ENCODE assay signal across 9 mouse cellular contexts in genomic region chr13:36019309-36020274, GRCm38 (mm10).
A peak's percentile ranks its signal among the peaks of the same experiment; 100 is the strongest.
DNase-seq lines count a peak whose midpoint lies in the region; ATAC-seq and TF ChIP-seq lines count a peak whose summit lies in the region.
"Had no signal": no experiment of that assay in that cellular context is flagged by ENCODE, and none has a peak within 500 bp of the region (broad histone marks: within the 10 kb centered on the region; RNA-seq: fewer than 3 reads in every experiment).

No protein-coding gene starts in this region.

- H3K27me3 ChIP-seq in heart, adult 2 months (ENCODE audit: control insufficient read depth, insufficient read depth, low read length) = no peaks in the 10 kb centered on the region
- no peaks in the 10 kb centered on the region for H3K27me3 ChIP-seq in heart, embryonic 12.5 days (replicated peaks)
- H3K27me3 ChIP-seq in forebrain, embryonic 16.5 days (replicated peaks; ENCODE audit: control insufficient read depth, insufficient read depth, low read length) = no peaks in the 10 kb centered on the region
- no peaks in the 10 kb centered on the region for H3K27me3 ChIP-seq in intestine, postnatal 0 days (replicated peaks; ENCODE audit: control insufficient read depth, insufficient read depth, low read length)
- H3K27me3 ChIP-seq in midbrain, embryonic 11.5 days (ENCODE audit: control insufficient read depth, insufficient read depth, low read length) = no peaks in the 10 kb centered on the region
- H3K27me3 ChIP-seq in spleen, adult 2 months (ENCODE audit: control insufficient read depth, insufficient read depth, low read length) = no peaks in the 10 kb centered on the region

- no peak for DNase-seq in heart, adult 2 months
- peak; percentile 70 to 77 for DNase-seq in cerebellum, adult 18-20 months
- peak; percentile 55 to 84 for DNase-seq in left cerebral cortex, adult 9 months (ENCODE audit: low spot score in 2 of 2)
- DNase-seq in midbrain, embryonic 11.5 days (ENCODE audit: low spot score, missing footprints) = peak; percentile 99
- DNase-seq in spleen, adult 2 months (ENCODE audit: low read depth in 1 of 2, low spot score in 2 of 2) = peak; percentile 33 to 58

- H3K9me3 ChIP-seq in heart, embryonic 12.5 days (replicated peaks) = no peaks in the 10 kb centered on the region
- H3K9me3 ChIP-seq in forebrain, embryonic 16.5 days (ENCODE audit: control insufficient read depth, low read length) = no peaks in the 10 kb centered on the region
- no peaks in the 10 kb centered on the region for H3K9me3 ChIP-seq in intestine, postnatal 0 days (ENCODE audit: control insufficient read depth)
- H3K9me3 ChIP-seq in midbrain, embryonic 11.5 days (ENCODE audit: control insufficient read depth, low read length) = no peaks in the 10 kb centered on the region

- no peak for TF ChIP-seq POLR2A in heart, adult 2 months (IDR thresholded peaks at IDR 0.05; ENCODE audit: insufficient read depth, low read depth, low read length)
- no peak for TF ChIP-seq POLR2A in spleen, adult 2 months (IDR thresholded peaks at IDR 0.05; ENCODE audit: low read depth, low read length)

- H3K4me3 ChIP-seq in heart, adult 2 months = no peak overlapping the region
- no peak overlapping the region for H3K4me3 ChIP-seq in heart, embryonic 12.5 days
- H3K4me3 ChIP-seq in forebrain, embryonic 16.5 days (replicated peaks; ENCODE audit: low read length) = no peak overlapping the region
- H3K4me3 ChIP-seq in intestine, postnatal 0 days (ENCODE audit: low read depth, low read length) = no peak overlapping the region
- no peak overlapping the region for H3K4me3 ChIP-seq in midbrain, embryonic 11.5 days (ENCODE audit: low read depth, low read length)
- no peak overlapping the region for H3K4me3 ChIP-seq in spleen, adult 2 months (ENCODE audit: extremely low read depth, insufficient read depth, insufficient read length)
- H3K4me3 ChIP-seq: myocyte had no signal

- WGBS in heart, adult 2 months = 59% methylated on average over 10 of the region's 10 CpGs
- WGBS in heart, embryonic 12.5 days = 59% methylated on average over 10 of the region's 10 CpGs
- 46% methylated on average over 10 of the region's 10 CpGs for WGBS in forebrain, embryonic 16.5 days
- WGBS in intestine, postnatal 0 days = 60% methylated on average over 10 of the region's 10 CpGs
- 57% methylated on average over 10 of the region's 10 CpGs for WGBS in midbrain, embryonic 11.5 days
- WGBS in spleen, adult 2 months = 80% methylated on average over 10 of the region's 10 CpGs

- H3K79me2 ChIP-seq in heart, adult 2 months (replicated peaks; ENCODE audit: control insufficient read depth, insufficient read depth, low read length) = no peaks in the 10 kb centered on the region

- H3K9ac ChIP-seq in heart, adult 2 months (ENCODE audit: low read depth, low read length) = no peak overlapping the region
- H3K9ac ChIP-seq in heart, embryonic 12.5 days = no peak overlapping the region
- peak overlapping the region; percentile 23; the same call in 1 of the 2 replicates for H3K9ac ChIP-seq in forebrain, embryonic 16.5 days (replicated peaks; ENCODE audit: low read depth, low read length)
- H3K9ac ChIP-seq in intestine, postnatal 0 days (ENCODE audit: low read depth, low read length) = no peak overlapping the region
- no peak overlapping the region for H3K9ac ChIP-seq in midbrain, embryonic 11.5 days (ENCODE audit: low read length)

- TF ChIP-seq EP300 in heart, adult 2 months (IDR thresholded peaks at IDR 0.05; ENCODE audit: insufficient read depth, low read depth, low read length) = 0 out of 2 replicates have a peak, but pooled peaks have one; percentile 13

- no peak overlapping the region for H3K27ac ChIP-seq in heart, adult 2 months
- H3K27ac ChIP-seq in heart, embryonic 12.5 days (ENCODE audit: poor library complexity, severe bottlenecking) = no peak overlapping the region
- peak overlapping the region; percentile 1; the same call in 1 of the 2 replicates for H3K27ac ChIP-seq in forebrain, embryonic 16.5 days (ENCODE audit: low read length)
- H3K27ac ChIP-seq in intestine, postnatal 0 days (ENCODE audit: low read depth, low read length) = no peak overlapping the region
- H3K27ac ChIP-seq in midbrain, embryonic 11.5 days (ENCODE audit: low read depth, low read length) = peak overlapping the region; percentile 31; the same call in 1 of the 2 replicates
- no peak overlapping the region for H3K27ac ChIP-seq in spleen, adult 2 months (ENCODE audit: insufficient read depth, low read length)

- peaks cover 4% of the 10 kb centered on the region for H3K36me3 ChIP-seq in heart, adult 2 months (ENCODE audit: control insufficient read depth, insufficient read depth, low read length)
- H3K36me3 ChIP-seq in heart, embryonic 12.5 days = no peaks in the 10 kb centered on the region
- no peaks in the 10 kb centered on the region for H3K36me3 ChIP-seq in forebrain, embryonic 16.5 days (ENCODE audit: control insufficient read depth, insufficient read depth)
- H3K36me3 ChIP-seq in intestine, postnatal 0 days (ENCODE audit: control insufficient read depth, insufficient read depth) = no peaks in the 10 kb centered on the region
- H3K36me3 ChIP-seq in midbrain, embryonic 11.5 days (ENCODE audit: control insufficient read depth, insufficient read depth, low read length) = no peaks in the 10 kb centered on the region
- no peaks in the 10 kb centered on the region for H3K36me3 ChIP-seq in spleen, adult 2 months (ENCODE audit: control insufficient read depth, insufficient read depth, low read length)

- no peak for ATAC-seq in heart, embryonic 12.5 days (ENCODE audit: insufficient number of reproducible peaks, low FRiP score)
- peak; percentile 87 for ATAC-seq in forebrain, embryonic 16.5 days
- ATAC-seq in intestine, postnatal 0 days = no peak
- ATAC-seq in midbrain, embryonic 11.5 days (ENCODE audit: low FRiP score) = peak; percentile 63; the same call in 1 of the 2 replicates

- H3K4me2 ChIP-seq in heart, embryonic 12.5 days = no peak overlapping the region
- no peak overlapping the region for H3K4me2 ChIP-seq in forebrain, embryonic 16.5 days (ENCODE audit: low read length)
- no peak overlapping the region for H3K4me2 ChIP-seq in intestine, postnatal 0 days (replicated peaks; ENCODE audit: low read depth)
- no peak overlapping the region for H3K4me2 ChIP-seq in midbrain, embryonic 11.5 days

- H3K4me1 ChIP-seq in heart, adult 2 months (ENCODE audit: control insufficient read depth, insufficient read depth, low read length) = no peaks in the 10 kb centered on the region; the same call in none of the 2 replicates
- H3K4me1 ChIP-seq in heart, embryonic 12.5 days (replicated peaks) = peaks cover 36% of the 10 kb centered on the region
- H3K4me1 ChIP-seq in forebrain, embryonic 16.5 days (replicated peaks; ENCODE audit: control insufficient read depth, insufficient read depth, low read length) = peaks cover 11% of the 10 kb centered on the region
- no peaks in the 10 kb centered on the region; the same call in 1 of the 2 replicates for H3K4me1 ChIP-seq in intestine, postnatal 0 days (replicated peaks; ENCODE audit: control insufficient read depth, insufficient read depth, low read length)
- no peaks in the 10 kb centered on the region for H3K4me1 ChIP-seq in midbrain, embryonic 11.5 days (ENCODE audit: control insufficient read depth, insufficient read depth, low read length)
- H3K4me1 ChIP-seq in spleen, adult 2 months (ENCODE audit: control insufficient read depth, insufficient read depth, insufficient read length) = no peaks in the 10 kb centered on the region

- intact Hi-C loops in heart, adult 2 months (cut with DNase I) = loop anchor here (1.0 to 5.0 kb wide), 4 partner anchors 98 to 1308 kb away; partner anchors contain the start of genes Fars2 and Lyrm4

- peak; percentile 84 for TF ChIP-seq CTCF in heart, adult 2 months (IDR thresholded peaks at IDR 0.05)
- TF ChIP-seq CTCF in intestine, postnatal 0 days (IDR thresholded peaks at IDR 0.05; ENCODE audit: low read depth) = peak; percentile 85
- peak; percentile 39; the same call in 1 of the 2 replicates for TF ChIP-seq CTCF in spleen, adult 2 months (IDR thresholded peaks at IDR 0.05; ENCODE audit: extremely low read depth, insufficient read depth, insufficient read length, insufficient replicate concordance)

Comparison
In these comparisons a context has a peak if more than half of its experiments do, and no peak if none do; other contexts are left out.
1. DNase-seq: peak in cerebellum, adult 18-20 months (2 of 2), left cerebral cortex, adult 9 months (2 of 2), midbrain, embryonic 11.5 days (single experiment) and spleen, adult 2 months (2 of 2); none in heart, adult 2 months (0 of 2).
2. H3K27ac ChIP-seq: peak in forebrain, embryonic 16.5 days (single experiment) and midbrain, embryonic 11.5 days (single experiment); none in heart, adult 2 months (single experiment), heart, embryonic 12.5 days (single experiment), intestine, postnatal 0 days (single experiment) and spleen, adult 2 months (single experiment).
3. ATAC-seq: peak in forebrain, embryonic 16.5 days (single experiment) and midbrain, embryonic 11.5 days (single experiment); none in heart, embryonic 12.5 days (single experiment) and intestine, postnatal 0 days (single experiment).
4. Peak in every context shown above with its lines, with median percentiles within 50 percentile points of each other: CTCF ChIP-seq.